ENCODE assay signal across 10 mouse cellular contexts in the genomic region with DNA sequence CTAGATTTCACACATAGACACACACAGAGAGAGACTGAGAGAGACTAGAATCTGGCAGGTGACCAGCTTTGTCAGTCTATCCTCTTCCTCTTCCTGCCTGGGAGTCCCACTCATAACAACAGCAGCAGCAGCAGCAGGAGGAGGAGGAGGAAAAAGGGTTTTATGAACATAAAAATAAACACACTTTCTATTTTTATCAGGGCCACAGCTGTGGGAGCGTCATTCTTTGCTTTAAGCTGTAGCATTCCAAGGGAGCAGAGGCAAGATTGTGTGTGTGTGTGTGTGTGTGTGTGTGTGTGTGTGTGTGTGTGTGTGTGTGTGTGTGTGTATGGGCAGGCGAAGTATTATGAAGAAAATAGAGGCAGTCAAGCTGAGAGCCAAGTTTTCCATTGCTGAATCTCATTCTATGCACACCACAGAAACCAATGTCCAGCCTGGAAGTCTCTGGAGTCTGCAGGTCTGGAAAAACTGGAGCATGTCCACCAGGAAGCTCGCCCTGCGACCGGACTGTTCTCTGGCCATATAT. TPM values are rescaled to one million over a fixed set of nuclear protein-coding genes. Genes with fewer than 3 reads are reported as not detected.
DNase-seq lines count a peak whose midpoint lies in the region; ATAC-seq and TF ChIP-seq lines count a peak whose summit lies in the region.
"Had no signal": no experiment of that assay in that cellular context is flagged by ENCODE, and none has a peak within 500 bp of the region (broad histone marks: within the 10 kb centered on the region; RNA-seq: fewer than 3 reads in every experiment).

No protein-coding gene starts in this region.

- no peak overlapping the region for H3K9ac ChIP-seq in forebrain, embryonic 16.5 days (replicated peaks; ENCODE audit: low read depth, low read length)
- no peak overlapping the region for H3K9ac ChIP-seq in forebrain, embryonic 12.5 days
- H3K9ac ChIP-seq in heart, postnatal 0 days (replicated peaks; ENCODE audit: low read depth, low read length): no peak overlapping the region
- no peak overlapping the region for H3K9ac ChIP-seq in forebrain, embryonic 13.5 days
- H3K9ac ChIP-seq: neural tube, embryonic 12.5 days had no signal

- DNase-seq in NIH3T3 (ENCODE audit: low read depth): peak; percentile 54
- DNase-seq in heart, postnatal 0 days (ENCODE audit: low spot score): peak; percentile 66
- DNase-seq in left cerebral cortex, adult 9 months (ENCODE audit: low spot score in 2 of 2): peak; percentile 20 to 28
- peak; percentile 36 for DNase-seq in splenic B cell, adult 2 months (ENCODE audit: low read depth, low spot score)
- DNase-seq in natural killer cell, adult 2 months (ENCODE audit: low spot score in 2 of 2): no peak

- no peaks in the 10 kb centered on the region for H3K36me3 ChIP-seq in forebrain, embryonic 16.5 days (ENCODE audit: control insufficient read depth, insufficient read depth)
- no peaks in the 10 kb centered on the region for H3K36me3 ChIP-seq in forebrain, embryonic 12.5 days (replicated peaks)
- no peaks in the 10 kb centered on the region for H3K36me3 ChIP-seq in heart, postnatal 0 days (replicated peaks; ENCODE audit: control insufficient read depth, insufficient read depth, low read length)
- H3K36me3 ChIP-seq in splenic B cell, adult 2 months (ENCODE audit: control insufficient read depth, insufficient read depth, low read length, poor library complexity, severe bottlenecking): no peaks in the 10 kb centered on the region
- H3K36me3 ChIP-seq in forebrain, embryonic 13.5 days (ENCODE audit: poor library complexity, severe bottlenecking): no peaks in the 10 kb centered on the region
- H3K36me3 ChIP-seq: neural tube, embryonic 12.5 days had no signal

- H3K4me3 ChIP-seq in forebrain, embryonic 16.5 days (replicated peaks; ENCODE audit: low read length): no peak overlapping the region
- no peak overlapping the region for H3K4me3 ChIP-seq in forebrain, embryonic 12.5 days (replicated peaks)
- no peak overlapping the region for H3K4me3 ChIP-seq in heart, postnatal 0 days (ENCODE audit: low read depth, low read length)
- H3K4me3 ChIP-seq in forebrain, embryonic 13.5 days: no peak overlapping the region
- H3K4me3 ChIP-seq: erythroblast, embryonic 14.5 days; neural tube, embryonic 12.5 days had no signal

- no peaks in the 10 kb centered on the region for H3K4me1 ChIP-seq in forebrain, embryonic 16.5 days (replicated peaks; ENCODE audit: control insufficient read depth, insufficient read depth, low read length)
- H3K4me1 ChIP-seq in forebrain, embryonic 12.5 days: no peaks in the 10 kb centered on the region
- H3K4me1 ChIP-seq in heart, postnatal 0 days (ENCODE audit: control insufficient read depth, insufficient read depth): peaks cover 5% of the 10 kb centered on the region; the same call in 1 of the 2 replicates
- no peaks in the 10 kb centered on the region for H3K4me1 ChIP-seq in forebrain, embryonic 13.5 days
- H3K4me1 ChIP-seq: neural tube, embryonic 12.5 days had no signal

- no peaks in the 10 kb centered on the region for H3K27me3 ChIP-seq in forebrain, embryonic 16.5 days (replicated peaks; ENCODE audit: control insufficient read depth, insufficient read depth, low read length)
- no peaks in the 10 kb centered on the region for H3K27me3 ChIP-seq in forebrain, embryonic 12.5 days
- no peaks in the 10 kb centered on the region for H3K27me3 ChIP-seq in heart, postnatal 0 days (ENCODE audit: control insufficient read depth, insufficient read depth, low read length)
- H3K27me3 ChIP-seq in splenic B cell, adult 2 months (ENCODE audit: control insufficient read depth, insufficient read depth, low read length, poor library complexity, severe bottlenecking): no peaks in the 10 kb centered on the region
- no peaks in the 10 kb centered on the region for H3K27me3 ChIP-seq in forebrain, embryonic 13.5 days
- H3K27me3 ChIP-seq: neural tube, embryonic 12.5 days had no signal

- ATAC-seq in forebrain, embryonic 16.5 days: peak; percentile 33; the same call in 1 of the 2 replicates
- no peak for ATAC-seq in forebrain, embryonic 12.5 days (ENCODE audit: low FRiP score)
- peak; percentile 80 for ATAC-seq in heart, postnatal 0 days (ENCODE audit: insufficient read depth, low read depth)
- ATAC-seq in forebrain, embryonic 13.5 days: no peak

- H3K27ac ChIP-seq in forebrain, embryonic 16.5 days (ENCODE audit: low read length): no peak overlapping the region; the same call in 1 of the 2 replicates
- no peak overlapping the region for H3K27ac ChIP-seq in forebrain, embryonic 12.5 days
- H3K27ac ChIP-seq in heart, postnatal 0 days (ENCODE audit: low read depth): peak overlapping the region; percentile 71
- no peak overlapping the region for H3K27ac ChIP-seq in forebrain, embryonic 13.5 days
- H3K27ac ChIP-seq: neural tube, embryonic 12.5 days had no signal

- no peak for TF ChIP-seq EP300 in heart, postnatal 0 days (IDR thresholded peaks at IDR 0.05; ENCODE audit: low read depth)

- TF ChIP-seq CTCF in heart, postnatal 0 days (IDR thresholded peaks at IDR 0.05; ENCODE audit: low read depth): no peak

- H3K9me3 ChIP-seq in forebrain, embryonic 16.5 days (ENCODE audit: control insufficient read depth, low read length): no peaks in the 10 kb centered on the region
- H3K9me3 ChIP-seq in forebrain, embryonic 12.5 days: no peaks in the 10 kb centered on the region
- H3K9me3 ChIP-seq in heart, postnatal 0 days (replicated peaks; ENCODE audit: control insufficient read depth, low read length): no peaks in the 10 kb centered on the region
- H3K9me3 ChIP-seq in forebrain, embryonic 13.5 days (replicated peaks): no peaks in the 10 kb centered on the region
- H3K9me3 ChIP-seq: neural tube, embryonic 12.5 days had no signal

- WGBS in forebrain, embryonic 16.5 days: 84% methylated on average over 5 of the region's 5 CpGs
- WGBS in forebrain, embryonic 12.5 days: 80% methylated on average over 5 of the region's 5 CpGs
- WGBS in heart, postnatal 0 days: 35% methylated on average over 5 of the region's 5 CpGs
- 83% methylated on average over 5 of the region's 5 CpGs for WGBS in forebrain, embryonic 13.5 days

- H3K4me2 ChIP-seq in forebrain, embryonic 16.5 days (ENCODE audit: low read length): no peak overlapping the region
- H3K4me2 ChIP-seq in forebrain, embryonic 12.5 days: no peak overlapping the region
- H3K4me2 ChIP-seq in heart, postnatal 0 days (ENCODE audit: low read depth, low read length): no peak overlapping the region
- no peak overlapping the region for H3K4me2 ChIP-seq in forebrain, embryonic 13.5 days
- H3K4me2 ChIP-seq: neural tube, embryonic 12.5 days had no signal

RNA-seq across cellular contexts. Expression of a gene that starts 7.1 kb away (rescaled TPM):
- 2.1 and 2.5 TPM in 2 replicates for polyA plus RNA-seq in forebrain, embryonic 16.5 days (2015; fragmentation: Nextera tagmentation; extraction: Ambion mirVana)
- polyA plus RNA-seq in forebrain, embryonic 12.5 days (2016; fragmentation: Nextera tagmentation; extraction: Ambion mirVana): 1.0 and 1.5 TPM in 2 replicates
- total RNA-seq in heart, postnatal 0 days (2014; rRNA removed; ENCODE audit: low replicate concordance): 18.6 and 21.8 TPM in 2 replicates
- polyA plus RNA-seq in heart, postnatal 0 days (2015; fragmentation: Nextera tagmentation; extraction: Ambion mirVana): 17.8 and 21.0 TPM in 2 replicates
- 1.8 TPM in 2 replicates for polyA plus RNA-seq in forebrain, embryonic 13.5 days (2015; fragmentation: Nextera tagmentation; extraction: Ambion mirVana)

Comparison
In these comparisons a context has a peak if more than half of its experiments do, and no peak if none do; other contexts are left out.
1. ATAC-seq: peak in forebrain, embryonic 16.5 days (single experiment) and heart, postnatal 0 days (single experiment); none in forebrain, embryonic 12.5 days (single experiment) and forebrain, embryonic 13.5 days (single experiment).
2. DNase-seq: peak in NIH3T3 (single experiment), heart, postnatal 0 days (single experiment), left cerebral cortex, adult 9 months (2 of 2) and splenic B cell, adult 2 months (single experiment); none in natural killer cell, adult 2 months (0 of 2).